Mouse (Mus musculus): ENCODE data around the gene Fgfr2.

- no peak for TF ChIP-seq CTCF (IDR thresholded peaks at IDR 0.05; ENCODE audit: control insufficient read depth, insufficient read depth, insufficient replicate concordance, low read depth, low read length)
- no peak for TF ChIP-seq POLR2A (IDR thresholded peaks at IDR 0.05; ENCODE audit: control insufficient read depth, low read depth, low read length)
Measured at GRCm38 (mm10) chr7:131807257-131807656, 1315.9 kb downstream of the Fgfr2 start.
